Mouse (Mus musculus) layer of hippocampus, postnatal 36 days (tissue): ENCODE measurements around the gene Mid1. TPM values are rescaled to one million over a fixed set of nuclear protein-coding genes. Genes with fewer than 3 reads are reported as not detected.

ENCODE experiments used
- DNase-seq, 2 experiments: peaks; one replicate each; pipeline ENCODE4 v3.0.0; 2022
- total RNA-seq, 2 experiments: library from RNA; stranded (reverse); gene quantifications; 2 replicates each; pipeline ENCODE4 v1.2.3; 2021

Gene Mid1
- 10 to 100 TPM; 18.3 to 33.6 TPM for total RNA-seq

DNA sequence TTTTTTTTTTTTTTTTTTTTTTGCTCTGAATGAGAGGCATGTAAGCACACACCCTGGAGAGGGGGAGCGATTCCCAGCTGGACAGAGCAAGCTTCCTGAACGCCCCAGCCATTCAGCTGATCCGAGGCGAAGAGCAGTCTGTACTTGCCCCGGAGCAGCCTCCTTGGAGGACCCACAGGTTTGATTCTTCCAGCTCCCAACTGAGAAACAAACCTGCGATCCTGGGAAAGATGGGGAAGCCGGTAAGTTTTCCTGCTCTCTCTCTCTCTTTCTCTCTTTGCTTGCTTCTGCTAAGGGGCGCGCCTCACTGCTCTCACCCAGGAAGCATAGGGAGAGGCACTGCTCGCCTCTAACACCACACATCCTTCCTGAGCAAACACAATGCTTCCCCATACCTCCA, at the start of gene Mid1:
Gene Mid1, plus strand, starts transcription at position 69 of the 400 bp plus-strand sequence.
- no peak for DNase-seq

DNA sequence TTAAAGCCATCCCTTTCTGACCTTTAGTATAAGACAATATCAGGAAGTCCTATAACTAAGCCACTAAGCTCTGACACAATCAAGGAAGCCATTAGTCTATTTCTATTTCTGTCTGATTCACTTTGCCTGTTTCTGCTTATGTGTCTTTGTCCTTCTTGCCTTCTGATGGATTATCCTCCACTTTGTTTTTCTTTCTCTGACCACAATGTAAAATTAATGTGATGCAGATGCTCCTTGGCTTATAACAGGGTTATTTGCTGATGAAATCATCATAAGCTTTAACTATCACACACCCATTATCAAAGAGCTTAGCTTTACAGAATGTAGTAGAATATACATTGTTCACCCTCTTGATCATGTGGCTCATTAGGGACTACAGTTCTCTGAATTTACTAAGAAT, 11.9 kb upstream of the Mid1 start:
- DNase-seq, result no peak

DNA sequence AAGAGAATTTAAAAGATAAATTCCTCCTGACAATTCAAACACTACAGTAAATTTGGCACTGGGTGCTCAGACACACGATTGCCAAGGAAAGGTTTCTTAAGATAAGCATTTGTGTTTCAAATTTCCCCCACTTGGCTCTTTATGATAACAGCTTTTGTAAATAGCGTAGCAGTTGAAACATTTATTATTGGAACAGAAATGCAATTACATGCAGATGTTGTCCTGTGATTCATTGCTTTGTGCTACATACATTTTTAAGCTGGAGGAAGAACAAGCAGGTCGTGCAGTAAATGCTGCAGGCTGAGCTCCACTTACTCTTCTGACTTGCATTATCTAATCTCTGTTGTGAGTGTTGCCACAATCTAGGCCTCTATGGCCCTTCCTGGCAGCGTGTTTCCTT, 8.7 kb upstream of the Mid1 start:
- DNase-seq, result no peak

DNA sequence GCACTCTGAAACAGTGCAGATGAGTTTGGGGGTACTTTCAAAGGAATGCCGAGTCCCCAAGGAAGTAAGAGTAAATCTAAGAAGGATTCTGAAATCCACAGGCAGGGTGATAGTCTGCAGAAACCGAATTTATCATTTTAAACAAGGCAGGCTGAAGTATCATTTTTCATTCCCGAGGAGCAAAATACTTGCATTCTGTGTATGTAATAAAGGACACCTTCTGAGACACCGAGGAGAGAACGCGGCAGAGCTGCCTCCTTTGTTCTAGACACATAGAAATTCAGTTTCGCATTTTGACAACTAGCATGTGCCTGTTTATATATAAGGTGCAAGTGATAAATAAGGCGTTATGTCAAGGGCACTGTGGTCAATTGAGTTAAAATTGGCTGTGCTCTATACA, 732 bp downstream of the Mid1 start:
- DNase-seq, result no peak

DNA sequence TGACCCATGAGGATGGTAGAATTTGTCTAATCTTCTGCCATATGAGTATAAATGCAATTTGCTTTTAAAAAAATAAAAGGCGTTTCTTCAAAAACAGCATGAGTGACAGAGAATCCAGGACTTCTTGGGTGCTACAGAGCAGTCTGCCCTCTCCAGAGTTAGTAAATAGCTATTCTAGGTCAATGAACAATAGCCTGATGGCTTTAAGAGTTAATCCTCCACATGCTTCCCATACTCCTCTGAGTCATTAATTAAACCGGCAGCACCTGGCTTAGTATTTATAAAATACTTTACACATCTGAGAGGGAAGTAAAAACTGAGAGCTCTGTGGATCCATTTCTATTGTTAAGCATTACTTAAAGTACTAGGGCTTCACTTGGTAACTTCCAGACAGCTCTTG, 6.2 kb downstream of the Mid1 start:
- no peak for DNase-seq

DNA sequence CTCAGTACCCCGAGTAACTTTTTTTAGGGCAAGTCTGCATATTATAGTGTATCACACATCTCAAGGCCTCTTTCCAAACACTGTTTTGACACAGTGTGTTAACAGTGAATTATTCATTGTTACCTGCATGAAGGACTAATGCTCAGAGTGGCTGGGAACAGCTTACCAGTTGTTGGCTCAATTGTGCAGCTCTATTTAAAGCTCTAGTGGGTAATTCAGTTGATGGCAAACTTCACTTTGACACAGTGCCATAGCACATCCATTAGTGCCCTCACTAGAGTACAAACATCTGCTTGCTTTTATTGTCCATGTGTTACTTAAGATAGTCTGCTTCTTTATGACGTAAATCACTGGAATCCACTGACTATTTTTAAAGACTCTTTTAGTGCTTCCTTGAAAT, 6.7 kb downstream of the Mid1 start:
- DNase-seq, result no peak

DNA sequence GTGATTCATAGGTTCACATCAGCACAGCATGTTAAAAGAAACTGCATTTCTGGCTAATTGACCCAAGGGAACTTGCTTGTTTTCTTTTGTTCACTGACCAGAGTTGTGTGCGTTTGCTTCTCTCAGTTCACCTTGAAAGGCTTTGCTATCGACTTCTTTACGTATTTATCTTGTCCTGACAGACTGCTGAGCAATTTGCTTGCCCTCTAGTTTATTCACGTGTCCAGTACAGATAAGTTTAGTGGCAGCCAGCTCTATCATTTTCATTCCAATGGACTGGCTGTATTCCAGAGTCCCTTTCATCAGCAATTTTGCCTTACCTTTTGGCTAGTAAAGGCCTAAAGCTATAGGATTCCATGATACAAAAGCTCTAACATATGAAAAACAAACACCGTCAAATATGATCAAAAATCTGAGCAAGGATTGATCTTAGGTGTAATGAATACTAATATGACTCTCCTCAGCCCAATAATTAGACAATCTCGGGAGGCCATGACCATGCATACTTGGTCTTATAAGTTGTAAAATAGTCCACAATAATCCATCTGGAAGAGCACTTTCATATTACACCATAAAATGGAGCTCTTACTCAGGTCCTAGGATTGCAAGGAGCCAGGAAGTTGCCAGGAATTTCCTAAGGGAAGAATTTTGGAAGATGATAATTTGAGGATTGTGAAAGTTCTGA, 7.4 kb downstream of the Mid1 start:
- DNase-seq, result no peak

DNA sequence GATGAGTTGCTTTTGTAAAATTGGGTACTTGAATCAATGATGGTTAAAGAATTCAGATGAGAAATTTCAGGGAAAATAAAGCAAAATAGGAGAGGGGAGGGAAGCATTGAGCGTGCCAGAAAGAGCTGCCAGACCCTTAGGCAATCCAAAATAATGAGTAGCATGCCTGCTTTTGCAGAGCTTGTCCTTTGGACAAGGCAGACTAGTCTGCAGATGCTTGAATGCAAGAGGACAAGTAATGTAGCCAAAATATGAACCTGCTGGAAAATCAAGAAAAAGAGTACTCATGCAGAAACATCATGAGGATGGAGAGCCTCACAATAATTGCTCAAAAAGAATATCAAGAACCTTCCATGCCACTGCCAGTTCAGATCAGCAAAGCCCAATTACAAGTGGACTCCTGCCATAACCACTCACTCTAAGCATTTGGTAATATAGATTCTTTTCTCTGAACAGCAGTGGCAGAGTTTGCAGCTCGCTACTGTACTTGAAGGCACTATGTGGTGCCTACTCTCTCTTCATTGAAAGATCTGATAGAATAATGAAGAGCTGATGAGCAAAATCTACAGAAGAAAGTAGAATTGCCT, 19.1 kb downstream of the Mid1 start:
- no peak for DNase-seq

DNA sequence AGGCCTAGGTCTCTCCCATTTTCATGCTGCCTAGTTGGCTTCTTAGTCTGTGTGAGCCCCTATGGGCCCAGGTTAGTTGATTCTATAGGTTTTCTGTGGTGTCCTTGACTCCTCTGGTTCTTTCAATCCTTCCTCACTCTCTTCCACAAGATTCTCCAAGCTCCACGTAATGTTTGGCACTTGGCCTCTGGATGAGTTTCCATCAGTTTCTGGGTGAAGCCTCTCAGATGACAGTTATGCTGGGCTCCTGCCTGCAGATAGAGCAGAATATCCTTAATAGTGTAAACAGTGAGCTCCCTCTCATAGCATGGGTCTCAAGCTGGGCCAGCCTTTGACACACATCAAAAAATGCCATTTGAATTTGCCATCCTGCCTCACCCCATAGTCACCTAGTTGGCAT, 38.5 kb downstream of the Mid1 start:
- DNase-seq, result no peak

DNA sequence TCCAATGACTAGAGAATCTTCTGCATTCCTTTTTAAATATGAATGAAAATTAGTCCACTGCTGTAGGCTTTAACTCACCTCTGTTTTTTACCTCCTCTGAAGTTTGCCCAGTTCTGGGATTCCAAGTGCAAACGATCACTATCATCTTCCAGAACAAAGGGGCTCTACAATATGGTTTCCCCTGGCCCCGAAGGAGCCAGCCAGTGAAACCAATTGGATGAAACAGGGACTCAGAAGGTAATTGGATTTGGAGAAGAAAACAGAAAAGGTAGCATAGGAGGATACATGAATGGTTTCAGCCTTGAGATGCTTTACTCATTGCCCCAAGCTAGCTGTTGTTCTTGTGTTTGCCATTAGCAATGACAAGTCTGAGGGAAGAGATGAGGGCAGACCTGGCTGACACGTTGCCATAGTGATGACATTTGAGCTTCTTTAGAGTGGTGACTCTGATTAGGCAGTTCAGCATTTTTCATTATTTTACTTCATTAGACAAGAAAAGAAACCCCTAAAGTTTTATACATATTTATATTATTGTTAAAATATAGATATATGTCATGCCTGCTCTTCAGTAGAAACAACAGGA, 50.5 kb downstream of the Mid1 start:
- DNase-seq, result no peak

DNA sequence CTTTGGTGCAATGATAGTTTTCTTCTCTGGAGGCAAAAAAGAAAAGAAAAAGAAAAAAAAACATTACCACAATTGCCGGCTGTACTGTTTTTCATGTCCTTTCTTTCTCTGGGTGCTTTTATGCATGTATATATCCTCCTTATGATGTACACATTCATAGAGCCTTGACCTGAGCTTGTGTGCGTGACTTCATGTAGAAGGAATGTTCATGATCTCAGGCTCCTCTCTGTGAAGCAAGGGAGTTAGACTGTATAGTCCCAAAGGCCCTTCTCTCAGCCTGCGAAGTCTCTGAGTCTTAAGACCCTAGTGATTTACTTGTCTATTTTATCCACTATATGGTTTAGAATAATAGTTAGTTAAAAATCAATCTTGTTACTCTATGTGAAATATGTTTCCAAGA, 73.0 kb downstream of the Mid1 start:
- DNase-seq, result no peak

DNA sequence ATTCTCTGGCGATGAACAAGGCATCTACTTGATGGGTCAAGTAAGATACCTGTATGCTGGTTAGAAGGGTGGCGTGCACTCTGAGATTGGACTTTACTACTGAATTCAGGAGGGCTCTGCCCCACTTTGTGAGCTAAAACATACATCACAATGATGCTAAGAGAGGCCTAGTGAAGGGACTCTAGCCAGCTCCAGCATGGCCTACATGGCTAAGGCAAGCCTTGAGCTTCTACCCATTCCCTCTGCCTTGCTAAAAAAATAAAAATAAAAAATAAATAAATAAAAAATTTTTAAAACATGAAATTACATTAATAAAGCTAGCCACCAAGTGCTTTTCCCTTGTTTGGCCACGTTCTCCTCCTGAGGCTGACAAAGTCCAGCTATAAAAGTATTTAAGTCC, 94.5 kb downstream of the Mid1 start, which contains the start of gene 4933400A11Rik:
Gene 4933400A11Rik, minus strand, starts transcription at position 101 of the 400 bp plus-strand sequence.
- DNase-seq, result no peak

DNA sequence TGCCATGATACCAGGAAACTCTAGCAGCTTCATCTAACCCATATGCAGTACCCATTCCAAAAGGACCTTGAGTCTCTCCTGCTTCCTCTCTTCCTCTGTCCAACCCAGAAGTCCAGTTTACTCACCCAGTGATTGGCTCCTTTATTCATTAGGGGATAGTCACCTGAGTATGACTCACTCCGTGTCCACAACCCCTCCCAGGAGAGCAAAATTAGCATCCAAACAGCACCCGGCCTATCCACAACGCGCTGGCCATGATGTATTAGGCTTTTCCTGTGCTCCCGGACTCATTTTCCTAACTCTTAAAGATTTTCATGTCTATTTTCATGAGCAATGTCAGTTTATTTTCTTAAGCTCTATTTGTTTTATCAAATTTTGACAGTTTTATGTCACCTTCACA, 104.7 kb downstream of the Mid1 start:
- DNase-seq, result no peak

DNA sequence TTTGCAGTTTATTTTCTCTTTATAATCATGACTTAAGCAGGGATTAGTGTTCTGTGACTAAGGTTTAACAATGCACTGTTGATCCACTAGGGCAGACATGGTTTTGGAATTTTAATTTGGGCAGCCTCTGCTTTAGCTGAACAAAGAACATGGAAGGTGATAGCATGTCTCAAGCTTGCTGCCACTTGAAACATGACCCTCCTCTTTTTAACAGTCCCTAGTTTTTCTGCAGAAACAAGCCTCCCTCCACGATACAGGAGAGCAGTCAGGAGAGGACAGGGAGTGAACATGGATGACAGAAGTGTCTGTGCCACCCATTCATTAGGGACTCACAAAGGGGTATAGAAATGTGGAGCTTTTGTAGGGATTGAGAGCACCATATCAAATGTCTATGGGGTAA, 107.9 kb downstream of the Mid1 start:
- DNase-seq, result no peak

DNA sequence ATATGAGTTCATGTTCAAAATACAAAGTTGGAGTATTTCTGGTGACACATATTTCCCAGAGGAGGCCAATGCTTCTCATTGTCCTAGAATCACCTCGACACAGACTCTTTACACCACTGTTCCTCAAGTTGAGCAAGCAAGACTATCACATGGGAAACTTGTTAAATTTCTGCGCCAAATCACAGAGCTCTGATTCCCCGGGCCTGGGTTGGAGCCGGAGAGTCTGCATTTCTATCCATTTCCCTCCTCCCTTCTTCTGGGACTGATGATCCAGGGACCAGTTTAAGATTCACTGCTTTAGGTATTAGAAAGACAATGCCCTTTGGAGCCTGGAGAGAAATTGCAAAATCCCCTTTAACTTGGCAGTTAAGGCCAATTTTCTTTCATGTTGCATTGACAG, 109.4 kb downstream of the Mid1 start:
- DNase-seq, result no peak

DNA sequence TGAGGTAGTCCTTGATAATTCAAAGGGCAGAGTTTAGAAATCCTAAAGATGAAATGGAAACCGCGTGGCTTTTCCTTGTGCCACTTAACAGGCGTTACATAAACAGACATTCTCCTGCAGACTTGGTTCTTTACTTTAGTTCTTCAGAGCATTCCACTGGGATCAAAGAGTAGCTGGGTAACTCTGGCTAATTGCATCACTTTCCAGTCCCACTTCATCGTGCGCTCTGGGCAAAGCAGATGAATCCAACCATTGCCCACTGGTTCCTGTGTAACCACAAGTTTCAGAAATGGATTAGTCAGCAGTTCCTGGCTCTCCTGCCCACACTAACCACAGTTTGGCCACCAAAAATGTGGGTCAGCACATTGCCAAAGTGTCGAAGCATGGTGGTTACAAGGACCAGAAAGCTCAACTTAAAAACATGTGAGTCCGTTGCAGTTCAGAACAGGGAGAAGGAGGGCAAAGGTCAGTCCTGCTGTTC, 109.9 kb downstream of the Mid1 start:
- DNase-seq, result no peak

DNA sequence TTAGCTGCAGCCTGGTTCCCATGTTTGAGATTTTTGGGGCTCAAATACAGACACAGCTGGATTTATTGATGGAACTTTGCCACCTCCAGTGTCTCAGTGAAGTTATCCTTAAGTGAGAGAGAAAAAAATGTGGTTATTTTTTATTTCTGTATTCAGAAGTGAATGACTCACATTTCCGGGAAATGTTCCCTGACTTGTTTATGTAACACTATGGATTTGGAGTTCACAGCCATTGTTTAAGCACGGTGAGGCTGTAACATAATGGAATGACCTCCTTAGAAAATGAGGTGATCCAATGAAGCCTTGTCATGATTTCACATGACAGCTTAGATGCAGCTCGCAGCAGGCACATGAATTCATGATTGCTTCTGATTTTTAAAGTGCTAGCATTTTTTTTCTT, 112.1 kb downstream of the Mid1 start:
- no peak for DNase-seq

DNA sequence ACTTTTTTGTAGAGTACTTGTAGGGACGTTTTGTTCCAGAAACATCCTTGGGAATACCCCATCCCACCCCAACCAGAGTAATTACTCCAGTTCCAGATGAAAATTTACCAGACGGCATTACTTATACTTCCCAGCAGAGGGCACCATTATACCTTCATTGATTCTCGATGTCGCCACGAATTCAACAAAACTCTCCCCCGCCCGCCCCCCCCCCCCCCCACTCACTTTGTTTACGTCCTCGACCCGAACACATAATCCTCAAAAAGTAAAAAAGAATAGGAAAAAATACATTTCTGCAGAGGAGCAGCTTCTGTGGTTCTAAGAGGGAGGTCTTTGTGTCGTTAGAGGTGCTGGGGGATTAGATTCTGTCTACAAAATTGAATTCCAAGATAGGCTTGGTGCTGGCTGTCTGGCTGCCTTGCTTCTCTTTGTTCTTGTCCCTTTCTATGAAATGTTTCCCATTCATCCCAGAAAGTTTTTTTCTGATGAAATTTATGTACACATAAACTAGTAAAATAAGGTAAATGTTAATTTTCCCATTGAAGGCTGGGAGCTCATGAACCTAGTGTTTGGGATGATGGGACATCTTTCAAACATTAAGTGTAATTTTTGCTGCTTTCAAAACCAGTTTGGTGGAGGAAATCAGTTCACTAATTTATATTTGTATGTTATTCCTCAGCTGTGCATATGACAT, 114.1 kb downstream of the Mid1 start:
- no peak for DNase-seq

DNA sequence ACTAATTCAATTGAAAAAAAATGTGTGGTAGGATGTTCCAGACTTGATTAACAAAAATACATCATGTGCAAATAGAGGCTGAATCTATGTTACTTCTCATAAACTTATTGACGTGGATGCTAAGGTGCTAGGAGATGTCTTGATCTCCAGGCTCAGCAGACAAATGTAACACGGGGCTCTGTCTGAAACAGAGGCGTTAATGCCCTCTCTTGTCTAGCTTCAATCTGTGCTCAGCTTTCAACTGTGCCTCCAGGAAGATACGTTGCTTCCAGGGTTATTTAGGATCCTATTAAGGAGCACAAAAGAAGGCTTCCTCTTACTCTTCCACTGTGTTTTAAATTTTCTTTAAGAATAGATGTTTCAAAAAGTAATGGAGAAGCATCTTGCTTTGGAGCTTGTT, 115.2 kb downstream of the Mid1 start:
- DNase-seq, result no peak

DNA sequence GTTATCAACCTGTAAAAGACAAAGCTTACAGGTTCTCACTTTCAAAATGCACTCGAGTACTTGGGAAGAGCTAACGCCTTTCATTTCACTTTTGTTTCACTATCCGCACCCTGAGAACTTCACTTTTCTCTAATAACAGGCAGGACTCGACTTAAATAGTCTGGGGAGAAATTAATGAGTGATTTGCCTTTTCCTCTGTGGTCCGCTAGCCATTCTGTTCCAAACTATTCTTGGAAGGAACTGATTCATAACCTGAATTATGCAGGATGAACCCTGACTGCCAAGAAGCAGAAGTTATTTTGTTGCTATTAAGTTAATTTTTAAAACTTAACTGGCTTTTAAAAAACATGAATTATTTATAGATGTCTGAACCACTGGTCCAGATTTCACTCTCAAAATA, 120.8 kb downstream of the Mid1 start:
- DNase-seq, result no peak

DNA sequence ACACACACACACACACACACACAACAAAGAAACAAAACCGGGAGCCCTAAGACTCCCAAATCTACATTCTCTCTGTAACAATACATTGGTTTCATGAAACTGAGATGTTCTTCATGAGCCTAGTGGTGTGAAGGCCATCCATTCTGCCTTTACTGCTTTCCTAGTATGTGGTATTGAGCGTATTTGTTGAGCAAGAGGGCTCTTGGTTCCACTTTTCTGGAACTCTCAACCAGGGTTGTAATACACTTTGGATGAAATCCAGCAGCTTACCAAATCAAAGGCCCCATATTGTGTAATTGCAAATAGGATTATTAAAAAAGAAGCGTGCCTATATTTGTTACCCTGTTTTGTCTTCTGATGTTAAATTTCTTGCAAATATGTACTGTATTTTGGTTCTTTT, 122.7 kb downstream of the Mid1 start:
- DNase-seq, result no peak

DNA sequence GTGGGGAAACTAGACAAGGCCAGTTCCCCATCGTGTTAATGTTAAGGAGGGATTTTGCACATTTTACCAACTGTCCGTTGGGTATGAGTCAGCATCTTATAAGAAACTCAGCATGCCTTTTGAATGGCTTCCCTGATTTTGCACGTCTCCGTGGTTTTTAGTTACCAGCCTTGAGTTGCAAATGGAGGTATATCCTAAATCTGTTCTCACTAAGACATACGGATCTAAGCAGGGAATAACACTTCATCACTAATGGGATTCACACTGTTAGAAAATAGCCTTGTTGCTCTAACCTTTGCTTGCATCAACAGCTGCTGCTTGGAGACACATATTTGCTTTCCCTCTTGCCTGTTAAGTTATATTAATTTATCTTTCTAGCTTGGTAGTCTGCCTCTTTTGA, 126.3 kb downstream of the Mid1 start:
- DNase-seq, result no peak

DNA sequence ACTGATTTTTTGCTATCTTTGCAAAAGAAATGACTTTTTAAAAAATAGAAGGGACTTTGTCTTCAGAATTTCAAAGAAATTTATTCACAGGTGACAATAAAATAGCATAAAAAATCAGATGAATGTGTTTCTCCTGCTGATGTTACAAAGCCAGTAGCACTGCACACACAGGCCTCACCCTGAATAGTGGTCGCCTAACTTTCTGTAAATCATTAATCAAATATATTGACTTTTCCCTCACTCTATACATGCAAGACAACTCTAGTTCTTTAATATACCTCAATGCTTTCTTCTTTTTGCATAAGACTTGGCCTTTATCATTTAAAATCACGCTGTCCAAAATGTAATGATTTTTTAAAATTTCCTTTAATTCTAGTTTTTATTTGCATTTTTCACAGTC, 126.8 kb downstream of the Mid1 start:
- no peak for DNase-seq

DNA sequence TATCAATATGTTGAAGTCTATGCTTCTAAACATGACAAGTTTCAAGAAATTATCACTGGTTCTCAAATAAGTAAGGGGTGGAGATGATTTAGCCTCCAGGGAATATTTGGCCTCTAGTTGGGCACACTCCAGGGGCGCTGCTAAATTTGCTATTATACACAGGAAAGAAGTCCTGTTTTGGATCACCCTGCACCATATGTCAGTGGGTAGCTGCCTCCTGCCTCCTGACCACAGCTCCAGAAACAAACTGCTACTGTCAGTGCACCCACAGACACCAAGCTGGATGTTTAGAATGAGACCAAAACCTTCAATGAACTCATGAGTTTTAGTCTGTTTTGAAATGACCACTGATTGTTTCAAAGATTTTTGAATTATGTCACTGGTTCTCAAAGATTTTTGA, 128.7 kb downstream of the Mid1 start:
- DNase-seq, result no peak
